ENCODE assay signal across 8 mouse cellular contexts in genomic region chr10:67729271-67729670, GRCm38 (mm10).
DNase-seq lines count a peak whose midpoint lies in the region; ATAC-seq and TF ChIP-seq lines count a peak whose summit lies in the region.

No protein-coding gene starts in this region.

- H3K4me3 ChIP-seq in forebrain, embryonic 16.5 days (replicated peaks; ENCODE audit: low read length): no peak overlapping the region
- H3K4me3 ChIP-seq in hindbrain, postnatal 0 days (ENCODE audit: low read length): no peak overlapping the region
- H3K4me3 ChIP-seq in neural tube, embryonic 14.5 days (ENCODE audit: low read depth, low read length): no peak overlapping the region

- ATAC-seq in cerebellum, adult (ENCODE audit: insufficient number of reproducible peaks, low FRiP score, low TSS enrichment): peak; percentile 69; the same call in 1 of the 2 replicates
- ATAC-seq in forebrain, embryonic 16.5 days: 0 out of 2 replicates have a peak, but pooled peaks have one; percentile 55
- ATAC-seq in hindbrain, postnatal 0 days: peak; percentile 70; the same call in 1 of the 2 replicates
- peak; percentile 69; the same call in 1 of the 2 replicates for ATAC-seq in neural tube, embryonic 14.5 days (ENCODE audit: low read depth)

- H3K27ac ChIP-seq in forebrain, embryonic 16.5 days (ENCODE audit: low read length): no peak overlapping the region
- no peak overlapping the region for H3K27ac ChIP-seq in hindbrain, postnatal 0 days
- H3K27ac ChIP-seq in neural tube, embryonic 14.5 days (ENCODE audit: low read depth, low read length): no peak overlapping the region

- no peaks in the 10 kb centered on the region for H3K36me3 ChIP-seq in forebrain, embryonic 16.5 days (ENCODE audit: control insufficient read depth, insufficient read depth)
- no peaks in the 10 kb centered on the region for H3K36me3 ChIP-seq in hindbrain, postnatal 0 days (ENCODE audit: insufficient read depth, low read length)
- H3K36me3 ChIP-seq in neural tube, embryonic 14.5 days (ENCODE audit: control insufficient read depth, insufficient read depth, low read length): no peaks in the 10 kb centered on the region

- H3K9ac ChIP-seq in forebrain, embryonic 16.5 days (replicated peaks; ENCODE audit: low read depth, low read length): no peak overlapping the region
- no peak overlapping the region for H3K9ac ChIP-seq in hindbrain, postnatal 0 days (replicated peaks; ENCODE audit: low read length)
- no peak overlapping the region for H3K9ac ChIP-seq in neural tube, embryonic 14.5 days (replicated peaks; ENCODE audit: low read depth, low read length)

- no peaks in the 10 kb centered on the region for H3K27me3 ChIP-seq in forebrain, embryonic 16.5 days (replicated peaks; ENCODE audit: control insufficient read depth, insufficient read depth, low read length)
- no peaks in the 10 kb centered on the region for H3K27me3 ChIP-seq in hindbrain, postnatal 0 days (ENCODE audit: insufficient read depth, low read length)
- no peaks in the 10 kb centered on the region for H3K27me3 ChIP-seq in neural tube, embryonic 14.5 days (ENCODE audit: control insufficient read depth, insufficient read depth, low read length)

- peak; percentile 90 for TF ChIP-seq CTCF in hindbrain, postnatal 0 days (IDR thresholded peaks at IDR 0.05; ENCODE audit: low read depth)

- peak; percentile 62 for DNase-seq in urinary bladder, postnatal 14 days (ENCODE audit: low spot score)
- no peak for DNase-seq in urinary bladder, postnatal 10 days (ENCODE audit: low spot score)
- peak; percentile 73 for DNase-seq in hindbrain, postnatal 0 days (ENCODE audit: low spot score)
- DNase-seq in left cerebral cortex, postnatal 4 days: peak; percentile 57
- peak; percentile 19 to 25 for DNase-seq in thymus, postnatal 36 days

- no peaks in the 10 kb centered on the region for H3K4me1 ChIP-seq in forebrain, embryonic 16.5 days (replicated peaks; ENCODE audit: control insufficient read depth, insufficient read depth, low read length)
- no peaks in the 10 kb centered on the region for H3K4me1 ChIP-seq in hindbrain, postnatal 0 days (ENCODE audit: insufficient read depth, low read length)
- no peaks in the 10 kb centered on the region for H3K4me1 ChIP-seq in neural tube, embryonic 14.5 days (ENCODE audit: control insufficient read depth, insufficient read depth, low read length)

- intact Hi-C loops in left cerebral cortex, postnatal 4 days (cut with DNase I): loop anchor here (5.0 kb wide), 1 partner anchor 192 kb away; the partner anchor contains the start of gene Egr2

- H3K4me2 ChIP-seq in forebrain, embryonic 16.5 days (ENCODE audit: low read length): no peak overlapping the region
- H3K4me2 ChIP-seq in hindbrain, postnatal 0 days (ENCODE audit: low read depth, low read length): no peak overlapping the region
- H3K4me2 ChIP-seq in neural tube, embryonic 14.5 days (ENCODE audit: low read depth, low read length): no peak overlapping the region

- WGBS in forebrain, embryonic 16.5 days: 46% methylated on average over 6 of the region's 6 CpGs
- 48% methylated on average over 6 of the region's 6 CpGs for WGBS in hindbrain, postnatal 0 days
- 53% methylated on average over 6 of the region's 6 CpGs for WGBS in neural tube, embryonic 14.5 days

- no peaks in the 10 kb centered on the region for H3K9me3 ChIP-seq in forebrain, embryonic 16.5 days (ENCODE audit: control insufficient read depth, low read length)
- H3K9me3 ChIP-seq in hindbrain, postnatal 0 days (ENCODE audit: low read length): no peaks in the 10 kb centered on the region
- no peaks in the 10 kb centered on the region for H3K9me3 ChIP-seq in neural tube, embryonic 14.5 days (ENCODE audit: control insufficient read depth, low read length)
